13 mouse cellular contexts compared by ENCODE assay signal in genomic region chr10:67360793-67361192, GRCm38 (mm10).
A peak's percentile ranks its signal among the peaks of the same experiment; 100 is the strongest.
DNase-seq lines count a peak whose midpoint lies in the region; ATAC-seq and TF ChIP-seq lines count a peak whose summit lies in the region.
"Had no signal": no experiment of that assay in that cellular context is flagged by ENCODE, and none has a peak within 500 bp of the region (broad histone marks: within the 10 kb centered on the region; RNA-seq: fewer than 3 reads in every experiment).

No protein-coding gene starts in this region.

- TF ChIP-seq CTCF in layer of hippocampus, adult 2 months (conservative IDR thresholded peaks at IDR 0.05) = no peak
- no peak for TF ChIP-seq CTCF in gastrocnemius, adult 2 months (IDR thresholded peaks at IDR 0.05)

- ATAC-seq in granulocyte monocyte progenitor cell, adult 5-6 weeks (replicated peaks; ENCODE audit: poor library complexity, severe bottlenecking) = no peak

- peak; percentile 93 for DNase-seq in 3T3-L1 (ENCODE audit: low read depth, low spot score)
- peak; percentile 41 for DNase-seq in adipocyte (ENCODE audit: low spot score)
- DNase-seq in layer of hippocampus, adult 2 months (ENCODE audit: low spot score in 2 of 2) = peak; percentile 40 to 64
- DNase-seq in left cerebral cortex, postnatal 36 days (ENCODE audit: low spot score in 2 of 2) = peak; percentile 77 to 86
- DNase-seq in gastrocnemius, adult 18-20 months (ENCODE audit: low spot score) = no peak
- DNase-seq in gastrocnemius, adult 2 months = no peak
- DNase-seq: cerebellum, adult 9-11 months; heart, adult 2 months; kidney, adult 18-20 months; thymus, postnatal 25 days had no signal

- intact Hi-C loops in left cerebral cortex, postnatal 36 days (cut with DNase I) = no loop called here
- intact Hi-C loops in gastrocnemius, adult 2 months (cut with DNase I) = no loop called here

- H3K27ac ChIP-seq in layer of hippocampus, adult 2 months = no peak overlapping the region
- H3K27ac ChIP-seq in gastrocnemius, adult 2 months = no peak overlapping the region
- H3K27ac ChIP-seq: heart, adult 2 months; hindbrain, embryonic 12.5 days; liver, embryonic 15.5 days had no signal

- no peak overlapping the region for H3K4me3 ChIP-seq in layer of hippocampus, adult 2 months
- H3K4me3 ChIP-seq in gastrocnemius, adult 2 months = no peak overlapping the region
- H3K4me3 ChIP-seq: heart, adult 2 months; hindbrain, embryonic 12.5 days; liver, embryonic 15.5 days had no signal

Comparison
In these comparisons a context has a peak if more than half of its experiments do, and no peak if none do; other contexts are left out.
1. DNase-seq: peak in 3T3-L1 (single experiment), adipocyte (single experiment), layer of hippocampus, adult 2 months (2 of 2) and left cerebral cortex, postnatal 36 days (2 of 2); none in gastrocnemius, adult 18-20 months (single experiment) and gastrocnemius, adult 2 months (single experiment).